Mouse (Mus musculus): ENCODE data around the gene Eif2a.
A peak's percentile ranks its signal among the peaks of the same experiment; 100 is the strongest.
"Not testable (repeated sequence)": the region's sequence is repeated elsewhere in the genome, so short reads cannot be mapped to it uniquely, and the experiment has no call there.

Gene Eif2a

GRCm38 (mm10) chr3:58519536-58519935, 6.1 kb upstream of the Eif2a start:
- no peak for ATAC-seq (ENCODE audit: insufficient number of reproducible peaks, low FRiP score, low TSS enrichment)

GRCm38 (mm10) chr3:58520286-58520685, 5.3 kb upstream of the Eif2a start:
- no peak for ATAC-seq (ENCODE audit: insufficient number of reproducible peaks, low FRiP score, low TSS enrichment)

DNA sequence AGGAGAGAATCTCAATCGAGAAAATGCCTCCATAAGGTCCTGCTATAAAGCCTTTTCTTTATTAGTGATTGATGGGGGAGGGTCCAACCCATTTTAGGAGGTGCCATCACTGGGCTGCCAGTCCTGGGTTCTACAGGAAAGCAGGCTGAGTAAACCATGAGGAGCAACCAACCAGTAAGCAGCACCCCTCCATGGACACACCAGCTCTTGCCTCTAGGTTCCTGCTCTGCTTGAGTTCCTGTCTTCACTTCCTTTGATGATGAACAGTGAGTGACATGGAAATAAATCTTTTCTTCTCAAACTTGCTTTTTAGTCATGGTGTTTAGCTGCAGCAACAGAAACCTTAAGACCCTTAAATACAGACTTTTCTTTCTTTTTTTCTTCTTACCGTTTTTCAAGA, 4.3 kb upstream of the Eif2a start:
- ATAC-seq (ENCODE audit: insufficient number of reproducible peaks, low FRiP score, low TSS enrichment): no peak

- no peak for ATAC-seq (ENCODE audit: insufficient number of reproducible peaks, low FRiP score, low TSS enrichment)
Measured at GRCm38 (mm10) chr3:58523386-58523785, 2.2 kb upstream of the Eif2a start.

- ATAC-seq (ENCODE audit: insufficient number of reproducible peaks, low FRiP score, low TSS enrichment): no peak
Measured at GRCm38 (mm10) chr3:58524246-58524645, 1.4 kb upstream of the Eif2a start.

DNA sequence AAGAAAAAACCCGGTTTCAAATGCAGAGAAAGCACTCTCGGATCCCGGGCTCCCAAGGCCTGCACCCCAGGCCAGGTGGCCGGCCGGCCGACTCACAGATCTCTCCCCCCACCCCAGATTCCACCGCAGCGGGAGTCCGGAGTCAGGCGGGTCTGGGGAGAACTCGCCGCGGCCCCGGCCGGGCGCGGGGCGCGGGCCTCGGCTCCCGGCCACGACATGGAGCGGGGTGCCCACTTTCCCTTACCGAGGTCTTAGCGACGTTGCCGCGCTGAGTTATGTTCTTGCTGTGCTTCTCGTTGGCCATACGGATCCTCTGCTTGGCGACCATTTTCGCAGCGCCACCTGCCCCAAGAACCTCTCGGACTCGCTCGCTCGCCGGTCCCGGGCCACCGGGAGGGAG, 455 bp upstream of the Eif2a start:
- ATAC-seq (ENCODE audit: insufficient number of reproducible peaks, low FRiP score, low TSS enrichment): peak; percentile 16

GRCm38 (mm10) chr3:58526408-58526737, 752 bp downstream of the Eif2a start:
- ATAC-seq (ENCODE audit: insufficient number of reproducible peaks, low FRiP score, low TSS enrichment): no peak

DNA sequence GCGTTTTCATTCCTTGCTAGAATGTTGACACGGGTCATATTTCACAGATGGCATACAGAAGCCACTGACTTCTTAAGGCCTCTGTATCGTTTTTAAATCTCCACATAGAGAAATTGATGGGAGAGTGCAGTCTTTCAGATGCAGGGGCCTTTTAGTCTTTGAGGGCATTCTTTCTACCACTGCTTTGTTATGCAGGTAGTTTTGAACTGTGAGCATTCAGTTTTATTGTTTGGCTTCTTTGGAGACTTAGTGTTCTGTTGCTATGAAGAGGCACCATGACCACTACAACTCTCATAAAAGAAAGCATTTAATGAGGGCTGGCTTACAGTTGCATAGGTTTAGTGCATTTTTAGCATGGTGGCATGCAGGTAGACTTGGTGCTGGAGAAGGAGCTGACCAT, 11.0 kb downstream of the Eif2a start:
- no peak for ATAC-seq (ENCODE audit: insufficient number of reproducible peaks, low FRiP score, low TSS enrichment)

GRCm38 (mm10) chr3:58552001-58552811, 26.6 kb downstream of the Eif2a start:
- ATAC-seq (ENCODE audit: insufficient number of reproducible peaks, low FRiP score, low TSS enrichment): no peak

GRCm38 (mm10) chr3:58556649-58557048, 31.0 kb downstream of the Eif2a start:
- ATAC-seq (ENCODE audit: insufficient number of reproducible peaks, low FRiP score, low TSS enrichment): no peak

- no peak for ATAC-seq (ENCODE audit: insufficient number of reproducible peaks, low FRiP score, low TSS enrichment)
Measured at GRCm38 (mm10) chr3:58559887-58560286, 34.3 kb downstream of the Eif2a start.

DNA sequence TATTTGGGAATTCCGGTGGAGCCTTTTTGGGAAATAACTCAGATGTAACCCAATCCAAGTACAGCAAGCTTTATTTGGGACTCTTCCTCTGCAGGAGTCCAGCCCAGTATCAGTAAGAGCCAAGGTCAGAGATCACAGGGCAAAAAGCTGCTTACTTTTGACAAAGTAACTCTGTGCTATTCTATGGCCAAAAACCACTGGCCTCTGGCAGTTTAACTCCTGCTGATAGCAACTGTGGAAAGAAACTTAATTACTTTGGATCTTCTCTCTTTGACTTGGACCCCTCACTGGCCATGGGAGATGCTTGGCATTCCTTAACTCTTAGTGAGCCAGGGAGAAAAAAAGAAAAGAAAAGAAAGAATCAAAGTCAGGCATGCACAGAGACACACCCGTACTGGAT, 35.8 kb downstream of the Eif2a start:
- no peak for ATAC-seq (ENCODE audit: insufficient number of reproducible peaks, low FRiP score, low TSS enrichment)

DNA sequence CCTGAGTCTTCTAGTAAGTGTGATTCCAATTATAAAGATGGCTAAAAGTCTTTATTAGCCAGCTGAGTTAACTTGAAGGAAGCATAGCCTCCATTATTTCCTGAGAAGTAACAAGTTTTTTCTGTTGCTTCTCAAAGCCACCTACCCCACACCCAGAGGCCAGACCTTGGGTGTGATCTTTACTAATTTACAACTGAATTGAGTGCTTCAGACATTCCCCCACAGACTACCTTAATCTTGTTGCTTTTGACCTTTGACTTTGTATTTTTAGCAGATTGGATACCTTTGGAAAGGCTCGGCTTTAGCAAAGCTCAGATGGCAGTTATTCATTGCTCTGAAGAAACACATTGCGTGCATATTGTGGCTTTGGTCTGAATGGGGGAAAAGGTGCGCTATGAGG, 45.2 kb downstream of the Eif2a start:
- no peak for ATAC-seq (ENCODE audit: insufficient number of reproducible peaks, low FRiP score, low TSS enrichment)

DNA sequence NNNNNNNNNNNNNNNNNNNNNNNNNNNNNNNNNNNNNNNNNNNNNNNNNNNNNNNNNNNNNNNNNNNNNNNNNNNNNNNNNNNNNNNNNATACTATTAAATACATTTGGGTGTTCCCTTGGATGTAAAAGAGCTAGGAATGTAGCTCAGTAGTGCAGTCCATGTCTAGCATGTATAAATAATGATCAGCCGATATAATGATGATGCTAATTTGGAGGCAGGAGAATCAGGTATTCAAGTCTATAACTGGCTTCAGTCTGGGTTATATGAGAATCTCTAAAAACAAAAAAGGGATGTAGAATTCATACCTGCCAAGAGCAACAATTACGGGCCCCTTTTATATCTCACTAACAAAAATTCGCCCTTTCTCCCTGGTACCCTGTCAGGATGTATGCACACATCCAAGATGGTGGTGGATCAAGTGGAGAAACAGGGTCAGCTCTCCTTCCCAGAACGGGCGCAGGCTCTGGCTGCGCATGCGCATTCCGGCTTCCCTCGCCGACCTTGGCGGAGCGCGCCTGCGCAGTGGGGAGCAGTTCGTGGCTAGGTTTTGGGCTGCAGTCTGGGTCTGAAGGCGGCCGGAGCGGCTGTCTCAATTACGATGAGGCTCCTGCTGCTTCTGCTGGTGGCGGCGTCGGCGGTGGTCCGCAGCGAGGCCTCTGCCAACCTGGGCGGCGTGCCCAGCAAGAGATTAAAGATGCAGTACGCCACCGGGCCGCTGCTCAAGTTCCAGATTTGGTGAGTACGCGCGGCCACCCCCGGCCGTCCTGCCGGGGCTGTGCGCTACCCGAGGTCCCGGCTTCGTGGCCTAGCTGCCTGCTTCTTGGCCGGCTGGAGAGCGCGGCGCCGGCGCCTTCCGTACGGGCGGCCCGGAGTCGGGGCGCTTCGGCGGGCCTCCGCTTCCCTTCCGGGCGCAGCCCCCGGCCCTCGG, 50.8 kb downstream of the Eif2a start, which contains the start of gene Selenot:
Gene Selenot, plus strand, starts transcription at position 500 of the 930 bp plus-strand sequence.
- ATAC-seq (ENCODE audit: insufficient number of reproducible peaks, low FRiP score, low TSS enrichment): peak; percentile 98

- peak; percentile 67 for ATAC-seq (ENCODE audit: insufficient number of reproducible peaks, low FRiP score, low TSS enrichment)
Measured at GRCm38 (mm10) chr3:58577067-58577503, 51.5 kb downstream of the Eif2a start.

- no peak for ATAC-seq (ENCODE audit: insufficient number of reproducible peaks, low FRiP score, low TSS enrichment)
Measured at GRCm38 (mm10) chr3:58577506-58578050, 52.0 kb downstream of the Eif2a start.

DNA sequence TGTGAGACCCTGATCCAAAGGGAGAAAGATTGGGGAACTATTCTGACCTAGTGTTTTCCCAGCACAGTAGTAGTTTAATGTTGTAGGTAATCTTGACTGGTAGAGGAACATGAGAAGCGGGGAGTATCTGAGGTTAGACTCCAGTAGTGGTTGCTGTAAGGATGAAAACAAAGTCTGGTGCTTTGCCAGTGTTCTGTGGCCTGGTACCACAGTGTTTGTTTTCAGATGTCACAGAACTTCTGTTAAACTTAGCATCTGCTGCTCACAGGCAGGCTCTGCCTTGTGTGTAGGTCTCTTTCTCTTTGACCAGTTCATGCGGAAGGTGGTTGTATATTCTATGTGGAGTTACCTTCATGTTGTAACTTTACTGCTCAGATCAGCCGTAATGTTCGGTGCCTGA, 55.9 kb downstream of the Eif2a start:
- ATAC-seq (ENCODE audit: insufficient number of reproducible peaks, low FRiP score, low TSS enrichment): no peak

- no peak for ATAC-seq (ENCODE audit: insufficient number of reproducible peaks, low FRiP score, low TSS enrichment)
Measured at GRCm38 (mm10) chr3:58582297-58582696, 56.7 kb downstream of the Eif2a start.

GRCm38 (mm10) chr3:58582788-58583426, 57.3 kb downstream of the Eif2a start:
- ATAC-seq (ENCODE audit: insufficient number of reproducible peaks, low FRiP score, low TSS enrichment): no peak

DNA sequence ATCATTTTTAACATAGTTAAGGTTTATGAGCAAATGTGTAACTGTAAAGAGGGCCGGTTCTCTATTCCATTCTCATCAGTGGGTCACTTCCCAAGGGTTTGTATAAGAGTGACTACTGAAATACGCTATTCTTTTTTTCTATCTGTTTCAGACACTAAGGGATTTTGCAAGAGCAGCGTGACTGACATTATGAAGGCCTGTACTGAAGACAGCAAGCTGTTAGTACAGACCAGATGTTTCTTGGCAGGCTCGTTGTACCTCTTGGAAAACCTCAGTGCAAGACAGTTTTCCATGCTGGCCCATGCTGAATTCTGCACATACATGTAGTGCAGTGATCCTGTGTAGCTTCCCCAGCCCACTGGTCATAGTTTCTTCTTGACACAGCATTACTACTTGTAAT, 64.9 kb downstream of the Eif2a start:
- ATAC-seq (ENCODE audit: insufficient number of reproducible peaks, low FRiP score, low TSS enrichment): not testable (repeated sequence)

DNA sequence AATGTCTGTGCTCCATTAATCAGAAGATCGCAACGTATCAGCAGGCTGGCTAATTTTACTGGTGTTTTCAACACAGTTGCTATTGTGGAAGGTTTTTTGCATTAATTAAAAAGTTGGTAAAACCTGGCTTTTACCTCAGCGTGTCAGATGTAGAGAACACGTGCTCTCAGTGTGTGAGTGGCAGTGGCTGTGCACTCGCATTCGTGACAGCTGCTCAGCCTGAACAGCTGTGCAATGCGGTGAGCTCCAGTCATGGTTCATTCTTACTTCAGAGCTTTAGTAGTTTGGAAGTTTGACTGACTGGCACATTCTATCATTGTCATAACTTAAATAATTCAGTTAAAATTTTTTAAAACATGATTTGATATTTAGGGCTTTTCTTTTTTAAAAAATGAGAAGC, 67.0 kb downstream of the Eif2a start:
- not testable (repeated sequence) for ATAC-seq (ENCODE audit: insufficient number of reproducible peaks, low FRiP score, low TSS enrichment)

Data from cerebellum, adult (tissue).